Mouse (Mus musculus) cerebellum, adult 2 months (tissue): ENCODE measurements around the gene Rpia.

Experiments
- CTCF ChIP-seq: fragments of 200-500 bp; IDR thresholded peaks from 2 replicates; pipeline ENCODE4 v1.5.1; 2011; ENCODE audit warnings: low read depth, mild to moderate bottlenecking, control low read depth, low read length, moderate library complexity, borderline replicate concordance; ENCODE audit not compliant: insufficient read depth
- POLR2A ChIP-seq: fragments of 200-500 bp; IDR thresholded peaks from 2 replicates; pipeline ENCODE4 v1.6.1; 2011; ENCODE audit warnings: low read length, control low read depth, borderline replicate concordance; ENCODE audit not compliant: insufficient read depth

GRCm38 (mm10) chr6:70718760-70719159, 73.3 kb downstream of the Rpia start:
- no peak for TF ChIP-seq CTCF
- no peak for TF ChIP-seq POLR2A
